Mouse (Mus musculus): ENCODE data around the gene Mad1l1. TPM values are rescaled to one million over a fixed set of nuclear protein-coding genes. Genes with fewer than 3 reads are reported as not detected.

Gene Mad1l1
- polyA plus RNA-seq, 1 experiment = 302 TPM

- Histone ChIP-seq H3K4me3 (ENCODE audit: insufficient read depth, low read depth, low read length) (no peak overlapping the region), H3K4me1 (ENCODE audit: control insufficient read depth, insufficient read depth, low read length) (no peaks in the 10 kb centered on the region), H3K27ac (ENCODE audit: insufficient read depth, low read depth, low read length) (no peak overlapping the region)
- WGBS = 66% methylated on average over 4 of the region's 4 CpGs
- TF ChIP-seq POLR2A (IDR thresholded peaks at IDR 0.05; ENCODE audit: insufficient read depth, low read depth, low read length) (no peak), CTCF (IDR thresholded peaks at IDR 0.05; ENCODE audit: insufficient read depth, low read depth, low read length) (no peak)
These were observed 23.1 kb downstream of the Mad1l1 start for GRCm38 (mm10) chr5:140298291-140298690.

GRCm38 (mm10) chr5:140292152-140292551 is 29.2 kb downstream of the Mad1l1 start:
- Histone ChIP-seq H3K4me1 (ENCODE audit: control insufficient read depth, insufficient read depth, low read length) (peaks cover 11% of the 10 kb centered on the region), H3K4me3 (ENCODE audit: insufficient read depth, low read depth, low read length) (no peak overlapping the region), H3K27ac (ENCODE audit: insufficient read depth, low read depth, low read length) (no peak overlapping the region)
- TF ChIP-seq POLR2A (IDR thresholded peaks at IDR 0.05; ENCODE audit: insufficient read depth, low read depth, low read length) (no peak), CTCF (IDR thresholded peaks at IDR 0.05; ENCODE audit: insufficient read depth, low read depth, low read length) (peak; percentile 29; the same call in 1 of the 2 replicates)
- 100% methylated on average over 1 of the region's 1 CpGs for WGBS

GRCm38 (mm10) chr5:140289161-140289560 is 32.2 kb downstream of the Mad1l1 start:
- TF ChIP-seq POLR2A (IDR thresholded peaks at IDR 0.05; ENCODE audit: insufficient read depth, low read depth, low read length) (no peak), CTCF (IDR thresholded peaks at IDR 0.05; ENCODE audit: insufficient read depth, low read depth, low read length) (no peak)
- Histone ChIP-seq H3K27ac (ENCODE audit: insufficient read depth, low read depth, low read length) (peak overlapping the region; percentile 31; the same call in 1 of the 2 replicates), H3K4me1 (ENCODE audit: control insufficient read depth, insufficient read depth, low read length) (peaks cover 14% of the 10 kb centered on the region), H3K4me3 (ENCODE audit: insufficient read depth, low read depth, low read length) (no peak overlapping the region)
- WGBS = 95% methylated on average over 2 of the region's 2 CpGs

- H3K4me3 ChIP-seq (ENCODE audit: insufficient read depth, low read depth, low read length) = no peak overlapping the region
- 28% methylated on average over 3 of the region's 3 CpGs for WGBS
- TF ChIP-seq POLR2A (IDR thresholded peaks at IDR 0.05; ENCODE audit: insufficient read depth, low read depth, low read length) = no peak
- no peak for TF ChIP-seq CTCF (IDR thresholded peaks at IDR 0.05; ENCODE audit: insufficient read depth, low read depth, low read length)
- H3K27ac ChIP-seq (ENCODE audit: insufficient read depth, low read depth, low read length) = peak overlapping the region; percentile 84
- peaks cover 14% of the 10 kb centered on the region for H3K4me1 ChIP-seq (ENCODE audit: control insufficient read depth, insufficient read depth, low read length)
These were observed 33.1 kb downstream of the Mad1l1 start for GRCm38 (mm10) chr5:140288287-140288686.

GRCm38 (mm10) chr5:140284761-140285160 is 36.6 kb downstream of the Mad1l1 start:
- peaks cover 21% of the 10 kb centered on the region for H3K4me1 ChIP-seq (ENCODE audit: control insufficient read depth, insufficient read depth, low read length)
- TF ChIP-seq CTCF (IDR thresholded peaks at IDR 0.05; ENCODE audit: insufficient read depth, low read depth, low read length) = no peak
- TF ChIP-seq POLR2A (IDR thresholded peaks at IDR 0.05; ENCODE audit: insufficient read depth, low read depth, low read length) = no peak
- WGBS = 96% methylated on average over 2 of the region's 2 CpGs
- H3K4me3 ChIP-seq (ENCODE audit: insufficient read depth, low read depth, low read length) = no peak overlapping the region
- no peak overlapping the region for H3K27ac ChIP-seq (ENCODE audit: insufficient read depth, low read depth, low read length)

GRCm38 (mm10) chr5:140284011-140284410 is 37.3 kb downstream of the Mad1l1 start:
- TF ChIP-seq CTCF (IDR thresholded peaks at IDR 0.05; ENCODE audit: insufficient read depth, low read depth, low read length) (no peak), POLR2A (IDR thresholded peaks at IDR 0.05; ENCODE audit: insufficient read depth, low read depth, low read length) (no peak)
- Histone ChIP-seq H3K4me3 (ENCODE audit: insufficient read depth, low read depth, low read length) (no peak overlapping the region), H3K4me1 (ENCODE audit: control insufficient read depth, insufficient read depth, low read length) (peaks cover 21% of the 10 kb centered on the region), H3K27ac (ENCODE audit: insufficient read depth, low read depth, low read length) (no peak overlapping the region)
- WGBS = 97% methylated on average over 2 of the region's 2 CpGs

- no peak for TF ChIP-seq POLR2A (IDR thresholded peaks at IDR 0.05; ENCODE audit: insufficient read depth, low read depth, low read length)
- TF ChIP-seq CTCF (IDR thresholded peaks at IDR 0.05; ENCODE audit: insufficient read depth, low read depth, low read length) = no peak
- 98% methylated on average over 3 of the region's 3 CpGs for WGBS
- no peak overlapping the region for H3K27ac ChIP-seq (ENCODE audit: insufficient read depth, low read depth, low read length)
- no peak overlapping the region for H3K4me3 ChIP-seq (ENCODE audit: insufficient read depth, low read depth, low read length)
- peaks cover 17% of the 10 kb centered on the region for H3K4me1 ChIP-seq (ENCODE audit: control insufficient read depth, insufficient read depth, low read length)
These were observed 38.5 kb downstream of the Mad1l1 start for GRCm38 (mm10) chr5:140282900-140283299.

GRCm38 (mm10) chr5:140282376-140282775 is 39.0 kb downstream of the Mad1l1 start:
- TF ChIP-seq CTCF (IDR thresholded peaks at IDR 0.05; ENCODE audit: insufficient read depth, low read depth, low read length) = no peak
- no peak for TF ChIP-seq POLR2A (IDR thresholded peaks at IDR 0.05; ENCODE audit: insufficient read depth, low read depth, low read length)

GRCm38 (mm10) chr5:140280205-140280604 is 41.1 kb downstream of the Mad1l1 start:
- H3K4me3 ChIP-seq (ENCODE audit: insufficient read depth, low read depth, low read length) = no peak overlapping the region
- no peak overlapping the region for H3K27ac ChIP-seq (ENCODE audit: insufficient read depth, low read depth, low read length)
- 70% methylated on average over 9 of the region's 9 CpGs for WGBS
- H3K4me1 ChIP-seq (ENCODE audit: control insufficient read depth, insufficient read depth, low read length) = peaks cover 7% of the 10 kb centered on the region
- TF ChIP-seq POLR2A (IDR thresholded peaks at IDR 0.05; ENCODE audit: insufficient read depth, low read depth, low read length) (no peak), CTCF (IDR thresholded peaks at IDR 0.05; ENCODE audit: insufficient read depth, low read depth, low read length) (no peak)

More at GRCm38 (mm10) chr5:140282376-140282775, 39.0 kb downstream of the Mad1l1 start:
- Histone ChIP-seq H3K4me1 (ENCODE audit: control insufficient read depth, insufficient read depth, low read length) (peaks cover 11% of the 10 kb centered on the region), H3K4me3 (ENCODE audit: insufficient read depth, low read depth, low read length) (no peak overlapping the region), H3K27ac (ENCODE audit: insufficient read depth, low read depth, low read length) (no peak overlapping the region)
- 74% methylated on average over 8 of the region's 8 CpGs for WGBS

GRCm38 (mm10) chr5:140276779-140277178 is 44.6 kb downstream of the Mad1l1 start:
- 90% methylated on average over 6 of the region's 6 CpGs for WGBS
- H3K4me1 ChIP-seq (ENCODE audit: control insufficient read depth, insufficient read depth, low read length) = no peaks in the 10 kb centered on the region
- H3K27ac ChIP-seq (ENCODE audit: insufficient read depth, low read depth, low read length) = no peak overlapping the region
- TF ChIP-seq POLR2A (IDR thresholded peaks at IDR 0.05; ENCODE audit: insufficient read depth, low read depth, low read length) = no peak
- no peak overlapping the region for H3K4me3 ChIP-seq (ENCODE audit: insufficient read depth, low read depth, low read length)
